Comparison of ENCODE assay signal across 11 mouse cellular contexts in genomic region chr1:83631394-83631793, GRCm38 (mm10).
DNase-seq lines count a peak whose midpoint lies in the region; ATAC-seq lines count a peak whose summit lies in the region.
"Had no signal": no experiment of that assay in that cellular context is flagged by ENCODE, and none has a peak within 500 bp of the region (broad histone marks: within the 10 kb centered on the region; RNA-seq: fewer than 3 reads in every experiment).

No protein-coding gene starts in this region.

- no peaks in the 10 kb centered on the region for H3K36me3 ChIP-seq in hindbrain, embryonic 12.5 days
- H3K36me3 ChIP-seq in hindbrain, embryonic 11.5 days (ENCODE audit: control insufficient read depth, insufficient read depth, low read length): no peaks in the 10 kb centered on the region
- H3K36me3 ChIP-seq in forebrain, embryonic 12.5 days (replicated peaks): no peaks in the 10 kb centered on the region
- H3K36me3 ChIP-seq in forebrain, embryonic 16.5 days (ENCODE audit: control insufficient read depth, insufficient read depth): no peaks in the 10 kb centered on the region
- no peaks in the 10 kb centered on the region for H3K36me3 ChIP-seq in midbrain, embryonic 16.5 days (ENCODE audit: control insufficient read depth, insufficient read depth, low read length)
- H3K36me3 ChIP-seq: kidney, embryonic 15.5 days had no signal

- ATAC-seq in hindbrain, embryonic 12.5 days (ENCODE audit: low FRiP score): peak; percentile 48; the same call in 1 of the 2 replicates
- no peak for ATAC-seq in hindbrain, embryonic 11.5 days (ENCODE audit: low FRiP score)
- ATAC-seq in forebrain, embryonic 12.5 days (ENCODE audit: low FRiP score): peak; percentile 50; the same call in 1 of the 2 replicates
- ATAC-seq in forebrain, embryonic 16.5 days: peak; percentile 53
- peak; percentile 48 for ATAC-seq in midbrain, embryonic 16.5 days

- H3K27me3 ChIP-seq in hindbrain, embryonic 12.5 days: no peaks in the 10 kb centered on the region
- H3K27me3 ChIP-seq in hindbrain, embryonic 11.5 days (ENCODE audit: control insufficient read depth, insufficient read depth, low read length): no peaks in the 10 kb centered on the region
- H3K27me3 ChIP-seq in forebrain, embryonic 12.5 days: no peaks in the 10 kb centered on the region
- H3K27me3 ChIP-seq in forebrain, embryonic 16.5 days (replicated peaks; ENCODE audit: control insufficient read depth, insufficient read depth, low read length): no peaks in the 10 kb centered on the region
- H3K27me3 ChIP-seq in midbrain, embryonic 16.5 days (ENCODE audit: control insufficient read depth, insufficient read depth, low read depth, low read length): no peaks in the 10 kb centered on the region
- H3K27me3 ChIP-seq: kidney, embryonic 15.5 days had no signal

- H3K9ac ChIP-seq in hindbrain, embryonic 12.5 days: no peak overlapping the region
- no peak overlapping the region for H3K9ac ChIP-seq in hindbrain, embryonic 11.5 days (ENCODE audit: low read depth, low read length)
- H3K9ac ChIP-seq in forebrain, embryonic 12.5 days: no peak overlapping the region
- H3K9ac ChIP-seq in forebrain, embryonic 16.5 days (replicated peaks; ENCODE audit: low read depth, low read length): no peak overlapping the region
- H3K9ac ChIP-seq in midbrain, embryonic 16.5 days (ENCODE audit: low read depth, low read length): no peak overlapping the region
- H3K9ac ChIP-seq: kidney, embryonic 15.5 days had no signal

- H3K4me2 ChIP-seq in hindbrain, embryonic 12.5 days (replicated peaks): 0 out of 2 replicates have a peak overlapping the region, but pooled peaks have one; percentile 21
- no peak overlapping the region for H3K4me2 ChIP-seq in hindbrain, embryonic 11.5 days (replicated peaks; ENCODE audit: low read depth, low read length)
- H3K4me2 ChIP-seq in forebrain, embryonic 12.5 days: 0 out of 2 replicates have a peak overlapping the region, but pooled peaks have one; percentile 11
- peak overlapping the region; percentile 21 for H3K4me2 ChIP-seq in forebrain, embryonic 16.5 days (ENCODE audit: low read length)
- peak overlapping the region; percentile 27; the same call in 1 of the 2 replicates for H3K4me2 ChIP-seq in midbrain, embryonic 16.5 days (ENCODE audit: low read length)
- H3K4me2 ChIP-seq: kidney, embryonic 15.5 days had no signal

- H3K4me1 ChIP-seq in hindbrain, embryonic 12.5 days: 0 out of 2 replicates have a peak, but pooled peaks cover 6% of the 10 kb centered on the region
- H3K4me1 ChIP-seq in hindbrain, embryonic 11.5 days (replicated peaks; ENCODE audit: control insufficient read depth, insufficient read depth, low read length): no peaks in the 10 kb centered on the region
- H3K4me1 ChIP-seq in forebrain, embryonic 12.5 days: 0 out of 2 replicates have a peak, but pooled peaks cover 5% of the 10 kb centered on the region
- peaks cover 15% of the 10 kb centered on the region for H3K4me1 ChIP-seq in forebrain, embryonic 16.5 days (replicated peaks; ENCODE audit: control insufficient read depth, insufficient read depth, low read length)
- no peaks in the 10 kb centered on the region for H3K4me1 ChIP-seq in midbrain, embryonic 16.5 days (ENCODE audit: control insufficient read depth, insufficient read depth, low read length)
- H3K4me1 ChIP-seq: kidney, embryonic 15.5 days had no signal

- H3K9me3 ChIP-seq in hindbrain, embryonic 12.5 days (replicated peaks): no peaks in the 10 kb centered on the region
- no peaks in the 10 kb centered on the region for H3K9me3 ChIP-seq in hindbrain, embryonic 11.5 days (ENCODE audit: control insufficient read depth, low read length)
- H3K9me3 ChIP-seq in forebrain, embryonic 12.5 days: no peaks in the 10 kb centered on the region
- no peaks in the 10 kb centered on the region for H3K9me3 ChIP-seq in forebrain, embryonic 16.5 days (ENCODE audit: control insufficient read depth, low read length)
- no peaks in the 10 kb centered on the region for H3K9me3 ChIP-seq in midbrain, embryonic 16.5 days (replicated peaks; ENCODE audit: control insufficient read depth, low read length, poor library complexity, severe bottlenecking)
- H3K9me3 ChIP-seq: kidney, embryonic 15.5 days had no signal

- H3K27ac ChIP-seq in hindbrain, embryonic 12.5 days: 0 out of 2 replicates have a peak overlapping the region, but pooled peaks have one; percentile 35
- H3K27ac ChIP-seq in hindbrain, embryonic 11.5 days (ENCODE audit: low read depth, low read length): no peak overlapping the region
- 0 out of 2 replicates have a peak overlapping the region, but pooled peaks have one; percentile 53 for H3K27ac ChIP-seq in forebrain, embryonic 12.5 days
- no peak overlapping the region for H3K27ac ChIP-seq in forebrain, embryonic 16.5 days (ENCODE audit: low read length)
- H3K27ac ChIP-seq in midbrain, embryonic 16.5 days (ENCODE audit: low read length): no peak overlapping the region
- H3K27ac ChIP-seq: kidney, embryonic 15.5 days had no signal

- 69% methylated on average over 7 of the region's 7 CpGs for WGBS in hindbrain, embryonic 12.5 days
- WGBS in hindbrain, embryonic 11.5 days: 81% methylated on average over 7 of the region's 7 CpGs
- 73% methylated on average over 7 of the region's 7 CpGs for WGBS in forebrain, embryonic 12.5 days
- 46% methylated on average over 7 of the region's 7 CpGs for WGBS in forebrain, embryonic 16.5 days
- 69% methylated on average over 7 of the region's 7 CpGs for WGBS in midbrain, embryonic 16.5 days

- no peak overlapping the region for H3K4me3 ChIP-seq in hindbrain, embryonic 12.5 days
- no peak overlapping the region for H3K4me3 ChIP-seq in hindbrain, embryonic 11.5 days (ENCODE audit: low read depth, low read length)
- H3K4me3 ChIP-seq in forebrain, embryonic 12.5 days (replicated peaks): no peak overlapping the region
- no peak overlapping the region for H3K4me3 ChIP-seq in forebrain, embryonic 16.5 days (replicated peaks; ENCODE audit: low read length)
- no peak overlapping the region for H3K4me3 ChIP-seq in midbrain, embryonic 16.5 days (ENCODE audit: low read depth, low read length)
- H3K4me3 ChIP-seq: kidney, embryonic 15.5 days had no signal

- DNase-seq in hindbrain, embryonic 11.5 days (ENCODE audit: low spot score): no peak
- DNase-seq in T-cell, adult 2 months (ENCODE audit: low spot score): no peak
- DNase-seq in embryo, embryonic 9.5 days (ENCODE audit: extremely low spot score): no peak
- DNase-seq: gastrocnemius, postnatal 25 days; lung, adult 2 months; lung, postnatal 36 days had no signal

Comparison
In these comparisons a context has a peak if more than half of its experiments do, and no peak if none do; other contexts are left out.
1. H3K27ac ChIP-seq: peak in hindbrain, embryonic 12.5 days (single experiment) and forebrain, embryonic 12.5 days (single experiment); none in hindbrain, embryonic 11.5 days (single experiment), forebrain, embryonic 16.5 days (single experiment) and midbrain, embryonic 16.5 days (single experiment).